Mouse (Mus musculus) lung, postnatal 0 days (tissue): ENCODE measurements around the gene Calm3. TPM values are rescaled to one million over a fixed set of nuclear protein-coding genes. Genes with fewer than 3 reads are reported as not detected.

ENCODE experiments used
- ATAC-seq: fragments of 200-750 bp; cut with Nextera tagmentation; 2 replicates; pipeline ENCODE4 v1.8.0; 2017; ENCODE audit warnings: moderate library complexity
- DNase-seq: peaks from one replicate; pipeline ENCODE4 v3.0.0-alpha.2; 2016; ENCODE audit warnings: low spot score
- H3K27ac ChIP-seq: fragments of 300-500 bp; sonication (generic); 2 replicates; pipeline ENCODE4 v1.5.1; 2014; ENCODE audit warnings: antibody characterized with exemption, mild to moderate bottlenecking, low read length, mixed read lengths
- H3K27me3 ChIP-seq: fragments of 300-500 bp; sonication (generic); replicated peaks from 2 replicates; pipeline ENCODE4 v1.6.1; 2014; ENCODE audit warnings: low read length, mixed read lengths; ENCODE audit not compliant: insufficient read depth
- H3K36me3 ChIP-seq: fragments of 300-500 bp; sonication (generic); 2 replicates; pipeline ENCODE4 v1.6.1; 2014; ENCODE audit warnings: low read length, mixed read lengths; ENCODE audit not compliant: insufficient read depth
- H3K4me1 ChIP-seq: fragments of 300-500 bp; sonication (generic); 2 replicates; pipeline ENCODE4 v1.6.1; 2014; ENCODE audit warnings: antibody characterized with exemption, low read depth, low read length, mixed read lengths; ENCODE audit not compliant: insufficient read depth
- H3K4me2 ChIP-seq: fragments of 300-500 bp; sonication (generic); replicated peaks from 2 replicates; pipeline ENCODE4 v1.6.1; 2014; ENCODE audit warnings: low read depth, mild to moderate bottlenecking, low read length, moderate library complexity, mixed read lengths
- H3K4me3 ChIP-seq: fragments of 300-500 bp; sonication (generic); 2 replicates; pipeline ENCODE4 v1.5.1; 2014; ENCODE audit warnings: low read depth, low read length
- H3K9ac ChIP-seq: fragments of 300-500 bp; sonication (generic); replicated peaks from 2 replicates; pipeline ENCODE4 v1.6.1; 2014; ENCODE audit warnings: low read depth, mild to moderate bottlenecking
- H3K9me3 ChIP-seq: fragments of 300-500 bp; sonication (generic); 2 replicates; pipeline ENCODE4 v1.6.1; 2016; ENCODE audit warnings: low read length, mixed read lengths
- CTCF ChIP-seq: IDR thresholded peaks from 2 replicates; pipeline ENCODE4 v1.5.1; 2016; ENCODE audit warnings: antibody characterized with exemption, mild to moderate bottlenecking
- EP300 ChIP-seq: IDR thresholded peaks from 2 replicates; pipeline ENCODE4 v1.6.1; 2016; ENCODE audit warnings: antibody characterized with exemption, mild to moderate bottlenecking, control low read depth
- WGBS: fragments of 180-500 bp; shearing (Covaris S2); extraction: QIAGEN DNeasy Blood & Tissue Kit; methylation state at CpG from one replicate; pipeline ENCODE4 v1.1.7; 2014; 5-methylcytosine and 5-hydroxymethylcytosine counted together
- polyA plus RNA-seq: library from polyadenylated mRNA; unstranded; fragments of >200 nt; fragmentation: Nextera tagmentation; extraction: Ambion mirVana; gene quantifications from 2 replicates; pipeline ENCODE4 v1.2.1, GENCODE M21; 2015

The Calm3 gene
- polyA plus RNA-seq, 1 experiment from 2014 or later: 63.6 TPM

- no peak for TF ChIP-seq CTCF
- no peak for TF ChIP-seq EP300
- no peaks in the 10 kb centered on the region for H3K9me3 ChIP-seq
- peak; percentile 83 for ATAC-seq
- peak within 1 kb of the TSS; percentile 36; the same call in 1 of the 2 replicates for H3K9ac ChIP-seq
- no peak within 1 kb of the TSS for H3K27ac ChIP-seq
- peaks cover 19% of the 10 kb centered on the region; the same call in 1 of the 2 replicates for H3K4me1 ChIP-seq
- peaks cover 27% of the 10 kb centered on the region for H3K27me3 ChIP-seq
- peak within 1 kb of the TSS; percentile 84 for H3K4me2 ChIP-seq
- peak; percentile 82 for DNase-seq
- peak within 1 kb of the TSS; percentile 42 for H3K4me3 ChIP-seq
- WGBS: 16% methylated on average over 36 of the region's 36 CpGs
- H3K36me3 ChIP-seq: no peaks in the 10 kb centered on the region
Observed at GRCm38 (mm10) chr7:16944061-16944807, 20.3 kb upstream of the Calm3 start, which contains the start of gene Pnmal2. Gene Pnmal2, plus strand, starts transcription at chr7:16944682.

DNA sequence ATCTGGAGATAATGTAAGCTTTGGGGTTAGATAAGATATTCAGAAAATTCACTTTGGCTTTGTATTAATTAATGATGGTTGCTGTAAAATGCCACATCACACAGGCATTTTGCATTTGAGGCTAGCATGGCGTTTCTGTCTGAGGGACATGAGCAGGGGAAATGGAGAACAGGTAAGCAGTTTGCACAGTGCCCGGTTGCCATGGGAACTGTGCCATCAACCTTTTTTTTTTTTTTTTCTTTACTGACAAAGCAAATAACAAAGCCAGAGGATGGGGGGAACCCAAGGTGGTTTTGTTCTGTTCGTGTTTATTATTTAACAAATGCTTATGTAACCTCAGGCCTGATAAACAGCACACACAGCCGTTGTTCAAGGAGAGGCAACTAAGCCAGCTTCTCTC is 18.9 kb upstream of the Calm3 start:
- H3K4me1 ChIP-seq: peaks cover 12% of the 10 kb centered on the region; the same call in 1 of the 2 replicates
- no peak for ATAC-seq

GRCm38 (mm10) chr7:16940292-16940691 is 16.4 kb upstream of the Calm3 start:
- H3K36me3 ChIP-seq: no peaks in the 10 kb centered on the region
- no peak for DNase-seq
- no peak for TF ChIP-seq EP300
- no peak for TF ChIP-seq CTCF
- no peak overlapping the region for H3K27ac ChIP-seq
- WGBS: 34% methylated on average over 7 of the region's 7 CpGs
- H3K27me3 ChIP-seq: peaks cover 6% of the 10 kb centered on the region; the same call in 1 of the 2 replicates
- H3K4me1 ChIP-seq: no peaks in the 10 kb centered on the region
- no peak overlapping the region for H3K4me2 ChIP-seq
- H3K9me3 ChIP-seq: no peaks in the 10 kb centered on the region
- peak; percentile 34 for ATAC-seq
- no peak overlapping the region for H3K9ac ChIP-seq
- H3K4me3 ChIP-seq: no peak overlapping the region

More for the DNA sequence above, 18.9 kb upstream of the Calm3 start:
- TF ChIP-seq EP300 (no peak), CTCF (no peak)
- Histone ChIP-seq H3K9me3 (no peaks in the 10 kb centered on the region), H3K27ac (no peak overlapping the region), H3K27me3 (peaks cover 27% of the 10 kb centered on the region), H3K4me2 (no peak overlapping the region), H3K4me3 (no peak overlapping the region), H3K9ac (no peak overlapping the region), H3K36me3 (no peaks in the 10 kb centered on the region)
- DNase-seq: no peak
- WGBS: 35% methylated on average over 4 of the region's 4 CpGs

DNA sequence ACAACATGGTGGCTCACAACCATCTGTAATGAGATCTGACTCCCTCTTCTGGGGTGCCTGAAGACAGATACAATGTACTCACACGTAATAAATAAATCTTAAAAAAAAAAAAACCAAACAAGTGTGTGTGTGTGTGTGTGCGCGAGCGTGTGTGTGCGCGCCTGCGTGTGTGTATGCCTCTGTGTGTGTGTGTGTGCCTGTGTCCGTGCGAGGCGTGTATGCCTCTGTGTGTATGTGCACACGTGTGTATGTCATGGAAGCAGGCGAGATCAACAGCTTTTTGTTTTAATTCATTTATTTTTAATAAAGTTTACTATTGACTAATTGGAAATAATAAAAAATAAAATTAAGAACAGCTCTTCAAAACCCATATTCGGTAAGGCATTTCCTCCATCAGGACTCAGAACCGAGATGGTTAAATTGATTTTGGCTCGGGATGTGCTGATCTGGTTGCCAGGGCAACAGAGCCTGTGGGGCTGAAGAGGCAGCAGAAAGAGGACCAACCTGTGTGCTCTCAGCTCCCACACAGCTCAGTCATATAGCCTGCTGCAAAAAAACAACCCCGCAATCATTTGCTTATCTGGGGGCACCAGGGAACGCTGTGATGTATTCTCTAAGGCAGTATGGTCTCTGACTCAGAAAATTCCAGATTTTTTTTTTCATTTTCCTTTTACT is 14.3 kb upstream of the Calm3 start:
- Histone ChIP-seq H3K27ac (no peak overlapping the region), H3K9me3 (no peaks in the 10 kb centered on the region), H3K4me2 (no peak overlapping the region), H3K4me1 (no peaks in the 10 kb centered on the region), H3K4me3 (no peak overlapping the region), H3K9ac (no peak overlapping the region), H3K27me3 (no peaks in the 10 kb centered on the region), H3K36me3 (no peaks in the 10 kb centered on the region)
- no peak for DNase-seq
- WGBS: 65% methylated on average over 17 of the region's 17 CpGs
- no peak for ATAC-seq
- no peak for TF ChIP-seq EP300
- no peak for TF ChIP-seq CTCF

DNA sequence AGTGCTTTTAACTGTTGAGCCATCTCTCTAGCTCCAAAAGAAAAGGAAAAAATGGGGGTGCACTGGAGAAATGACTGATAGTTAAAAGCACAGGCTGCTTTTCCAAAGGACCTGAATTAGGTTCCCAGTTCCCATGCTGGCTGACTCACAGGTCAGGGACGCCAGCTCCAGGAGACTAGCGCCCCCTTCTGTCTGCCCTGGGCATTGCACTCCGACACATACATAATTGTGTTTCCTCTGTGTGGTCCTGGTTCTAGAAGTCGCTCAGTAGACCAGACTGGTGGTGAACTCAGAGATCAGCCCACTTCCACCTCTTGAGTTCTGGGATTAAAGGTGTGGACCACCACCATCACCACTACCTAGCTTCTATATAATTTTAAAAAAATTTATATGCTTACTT is 13.4 kb upstream of the Calm3 start:
- H3K27ac ChIP-seq: no peak overlapping the region
- 49% methylated on average over 4 of the region's 4 CpGs for WGBS
- no peaks in the 10 kb centered on the region for H3K9me3 ChIP-seq

DNA sequence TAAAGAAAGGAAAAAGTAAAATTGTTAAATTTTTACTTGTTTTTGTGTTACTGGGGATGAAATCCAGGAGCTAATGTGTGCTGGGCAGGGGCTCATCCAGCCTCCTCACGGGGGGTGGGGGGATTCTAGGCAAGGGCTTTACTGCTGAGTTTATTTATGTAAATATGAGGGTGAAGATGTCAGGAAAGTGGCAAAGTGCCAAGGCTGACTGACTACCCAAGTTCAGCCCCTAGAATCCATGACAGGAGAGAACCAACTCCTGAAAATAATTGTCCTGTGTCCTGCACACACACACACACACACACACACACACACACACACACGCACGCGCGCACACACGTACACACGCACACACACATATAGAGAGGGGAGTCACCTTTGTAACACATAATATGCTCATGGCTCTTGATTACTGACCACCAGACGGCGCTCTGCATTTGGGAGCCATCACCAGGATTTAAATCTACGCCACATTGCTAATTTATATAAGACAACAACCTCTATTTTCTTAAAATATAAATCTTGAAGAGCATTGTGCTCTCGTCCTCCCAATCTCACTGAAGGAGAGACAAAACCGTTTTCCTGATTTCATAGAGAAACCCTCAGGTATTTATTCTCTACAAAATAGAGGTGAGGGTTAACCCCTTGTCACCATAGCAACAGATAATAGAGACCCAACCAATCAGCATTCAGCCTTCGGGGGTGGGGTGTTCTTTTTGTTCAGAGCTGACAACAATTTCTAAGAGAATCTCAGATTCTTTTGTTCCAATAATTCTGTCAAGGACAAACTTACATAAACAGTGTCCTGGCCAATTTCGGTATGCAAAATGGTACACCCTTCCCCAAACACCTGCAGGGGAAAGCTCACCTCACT is 9.0 kb upstream of the Calm3 start:
- H3K4me2 ChIP-seq: no peak overlapping the region
- H3K4me1 ChIP-seq: no peaks in the 10 kb centered on the region
- H3K27me3 ChIP-seq: no peaks in the 10 kb centered on the region
- no peaks in the 10 kb centered on the region for H3K9me3 ChIP-seq
- no peak for TF ChIP-seq EP300
- TF ChIP-seq CTCF: peak; percentile 85
- no peak overlapping the region for H3K4me3 ChIP-seq
- no peak overlapping the region for H3K9ac ChIP-seq
- no peak for ATAC-seq
- H3K36me3 ChIP-seq: no peaks in the 10 kb centered on the region
- 31% methylated on average over 14 of the region's 14 CpGs for WGBS
- H3K27ac ChIP-seq: no peak overlapping the region
- peak; percentile 72 for DNase-seq

More for the DNA sequence above, 13.4 kb upstream of the Calm3 start:
- Histone ChIP-seq H3K4me1 (no peaks in the 10 kb centered on the region), H3K9ac (no peak overlapping the region), H3K4me2 (no peak overlapping the region), H3K36me3 (no peaks in the 10 kb centered on the region), H3K4me3 (no peak overlapping the region), H3K27me3 (no peaks in the 10 kb centered on the region)
- DNase-seq: no peak
- ATAC-seq: no peak
- peak; percentile 51 for TF ChIP-seq CTCF
- TF ChIP-seq EP300: no peak
